Mouse (Mus musculus) stomach, postnatal 0 days (tissue): ENCODE data around the gene Mbnl1.

ENCODE experiments used
- CTCF ChIP-seq: IDR thresholded peaks from 2 replicates; pipeline ENCODE4 v1.5.1; 2016; ENCODE audit warnings: antibody characterized with exemption, low read depth, mild to moderate bottlenecking, moderate library complexity
- EP300 ChIP-seq: optimal IDR thresholded peaks from 2 replicates; pipeline ENCODE3; 2016; ENCODE audit warnings: antibody characterized with exemption

DNA sequence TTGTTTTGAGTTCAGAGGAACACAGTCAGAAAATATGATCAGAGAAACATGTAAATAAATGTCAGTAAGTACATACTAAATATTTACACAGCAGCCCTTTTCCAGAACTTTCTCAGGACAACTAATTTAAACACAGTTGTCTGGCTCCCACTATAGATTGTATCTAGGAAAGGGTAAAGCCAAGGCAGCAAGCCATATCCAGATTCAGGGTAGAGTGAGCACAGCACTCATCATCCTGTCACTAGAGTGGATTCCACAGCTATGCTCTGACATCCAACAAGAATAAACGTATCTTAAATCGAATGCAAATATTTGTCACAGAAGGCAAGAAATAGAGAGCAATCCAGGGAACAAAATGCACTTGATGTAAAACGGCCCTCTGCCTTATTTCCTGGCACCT, 165.9 kb downstream of the Mbnl1 start:
- TF ChIP-seq EP300 (no peak), CTCF (no peak)
